Mouse (Mus musculus) heart, embryonic 13.5 days (tissue): ENCODE data around the gene Vcam1. TPM values are rescaled to one million over a fixed set of nuclear protein-coding genes. Genes with fewer than 3 reads are reported as not detected.

Source experiments
- ATAC-seq: fragments of 200-750 bp; cut with Nextera tagmentation; 2 replicates; pipeline ENCODE4 v1.8.0; 2017; ENCODE audit warnings: moderate TSS enrichment; ENCODE audit not compliant: insufficient number of reproducible peaks, low FRiP score, low TSS enrichment; ENCODE audit errors: extremely low read depth
- H3K27ac ChIP-seq: fragments of 300-500 bp; sonication (generic); replicated peaks from 2 replicates; pipeline ENCODE4 v1.5.1; 2015; ENCODE audit warnings: moderate library complexity, mild to moderate bottlenecking, inconsistent platforms
- H3K27me3 ChIP-seq: fragments of 300-500 bp; sonication (generic); replicated peaks from 2 replicates; pipeline ENCODE4 v1.6.1; 2015; ENCODE audit warnings: mild to moderate bottlenecking, inconsistent platforms
- H3K36me3 ChIP-seq: fragments of 300-500 bp; sonication (generic); 2 replicates; pipeline ENCODE4 v1.6.1; 2015; ENCODE audit warnings: mild to moderate bottlenecking, inconsistent platforms
- H3K4me1 ChIP-seq: fragments of 300-500 bp; sonication (generic); 2 replicates; pipeline ENCODE4 v1.6.1; 2015; ENCODE audit warnings: inconsistent platforms
- H3K4me2 ChIP-seq: fragments of 300-500 bp; sonication (generic); 2 replicates; pipeline ENCODE4 v1.6.1; 2015; ENCODE audit warnings: inconsistent platforms, mild to moderate bottlenecking, moderate library complexity
- H3K4me3 ChIP-seq: fragments of 300-500 bp; sonication (generic); 2 replicates; pipeline ENCODE4 v1.5.1; 2015; ENCODE audit warnings: moderate library complexity, mild to moderate bottlenecking, inconsistent platforms
- H3K9ac ChIP-seq: fragments of 300-500 bp; sonication (generic); 2 replicates; pipeline ENCODE4 v1.6.1; 2015; ENCODE audit warnings: inconsistent platforms, mild to moderate bottlenecking, moderate library complexity
- H3K9me3 ChIP-seq: fragments of 300-500 bp; sonication (generic); 2 replicates; pipeline ENCODE4 v1.6.1; 2016; ENCODE audit warnings: inconsistent platforms
- WGBS: fragments of 180-500 bp; shearing (Covaris S2); methylation state at CpG from one replicate; pipeline ENCODE4 v1.1.7; 2015; ENCODE audit warnings: mixed read lengths; 5-methylcytosine and 5-hydroxymethylcytosine counted together
- polyA plus RNA-seq: library from polyadenylated mRNA; unstranded; fragments of >200 nt; fragmentation: Nextera tagmentation; extraction: Ambion mirVana; gene quantifications from 2 replicates; pipeline ENCODE4 v1.2.1, GENCODE M21; 2015

The Vcam1 gene
- polyA plus RNA-seq, 1 experiment from 2014 or later: 56.4 TPM

GRCm38 (mm10) chr3:116080166-116080788 lies 49.2 kb downstream of the Vcam1 start:
- no peak for ATAC-seq
- WGBS: 22% methylated on average over 8 of the region's 8 CpGs
- H3K4me2 ChIP-seq: peak overlapping the region; percentile 50
- H3K27me3 ChIP-seq: no peaks in the 10 kb centered on the region
- no peaks in the 10 kb centered on the region for H3K9me3 ChIP-seq
- no peak overlapping the region for H3K9ac ChIP-seq
- peak overlapping the region; percentile 65 for H3K27ac ChIP-seq
- H3K4me1 ChIP-seq: peaks cover 34% of the 10 kb centered on the region
- no peak overlapping the region for H3K4me3 ChIP-seq
- H3K36me3 ChIP-seq: no peaks in the 10 kb centered on the region

- 58% methylated on average over 4 of the region's 4 CpGs for WGBS
- Histone ChIP-seq H3K4me1 (peaks cover 44% of the 10 kb centered on the region), H3K9ac (no peak overlapping the region), H3K4me2 (no peak overlapping the region), H3K36me3 (no peaks in the 10 kb centered on the region), H3K27me3 (no peaks in the 10 kb centered on the region), H3K27ac (no peak overlapping the region), H3K4me3 (no peak overlapping the region), H3K9me3 (no peaks in the 10 kb centered on the region)
- no peak for ATAC-seq
These were observed 51.0 kb downstream of the Vcam1 start for GRCm38 (mm10) chr3:116078490-116078889.

GRCm38 (mm10) chr3:116076739-116077138 lies 52.7 kb downstream of the Vcam1 start:
- Histone ChIP-seq H3K4me3 (no peak overlapping the region), H3K4me2 (no peak overlapping the region), H3K27me3 (no peaks in the 10 kb centered on the region), H3K36me3 (no peaks in the 10 kb centered on the region), H3K4me1 (peaks cover 58% of the 10 kb centered on the region), H3K27ac (no peak overlapping the region), H3K9me3 (no peaks in the 10 kb centered on the region), H3K9ac (no peak overlapping the region)
- 89% methylated on average over 2 of the region's 2 CpGs for WGBS
- no peak for ATAC-seq

GRCm38 (mm10) chr3:116072584-116072983 lies 56.9 kb downstream of the Vcam1 start:
- ATAC-seq: no peak
- H3K36me3 ChIP-seq: no peaks in the 10 kb centered on the region
- WGBS: 22% methylated on average over 2 of the region's 2 CpGs

GRCm38 (mm10) chr3:116062141-116062540 lies 67.3 kb downstream of the Vcam1 start:
- no peak overlapping the region for H3K4me2 ChIP-seq
- no peak for ATAC-seq
- no peaks in the 10 kb centered on the region for H3K36me3 ChIP-seq
- no peaks in the 10 kb centered on the region for H3K27me3 ChIP-seq
- no peak overlapping the region for H3K27ac ChIP-seq
- no peak overlapping the region for H3K4me3 ChIP-seq
- H3K9me3 ChIP-seq: no peaks in the 10 kb centered on the region
- H3K9ac ChIP-seq: no peak overlapping the region
- H3K4me1 ChIP-seq: no peaks in the 10 kb centered on the region
- WGBS: 81% methylated on average over 2 of the region's 2 CpGs

More at GRCm38 (mm10) chr3:116072584-116072983, 56.9 kb downstream of the Vcam1 start:
- Histone ChIP-seq H3K9ac (no peak overlapping the region), H3K27me3 (no peaks in the 10 kb centered on the region), H3K9me3 (no peaks in the 10 kb centered on the region), H3K4me2 (peak overlapping the region; percentile 16; the same call in 1 of the 2 replicates), H3K4me1 (peaks cover 40% of the 10 kb centered on the region), H3K4me3 (no peak overlapping the region), H3K27ac (peak overlapping the region; percentile 75)

GRCm38 (mm10) chr3:116060320-116060719 lies 69.2 kb downstream of the Vcam1 start:
- H3K4me2 ChIP-seq: no peak overlapping the region
- H3K9me3 ChIP-seq: no peaks in the 10 kb centered on the region
- no peak for ATAC-seq

More at GRCm38 (mm10) chr3:116060320-116060719, 69.2 kb downstream of the Vcam1 start:
- no peak overlapping the region for H3K4me3 ChIP-seq
- no peak overlapping the region for H3K9ac ChIP-seq
- WGBS: 86% methylated on average over 5 of the region's 5 CpGs
- no peaks in the 10 kb centered on the region for H3K27me3 ChIP-seq
- no peaks in the 10 kb centered on the region for H3K36me3 ChIP-seq
- H3K27ac ChIP-seq: no peak overlapping the region
- no peaks in the 10 kb centered on the region for H3K4me1 ChIP-seq

Other genes with a start within 250 kb of the Vcam1 start
- 17.5 and 18.7 TPM in 2 replicates for gene Dph5, start 241.9 kb downstream of the Vcam1 start, polyA plus RNA-seq
- gene Slc30a7, start 122.3 kb downstream of the Vcam1 start, polyA plus RNA-seq: 17.4 and 19.8 TPM in 2 replicates
- gene Extl2, start 122.2 kb downstream of the Vcam1 start, polyA plus RNA-seq: 18.8 and 19.5 TPM in 2 replicates
- 0.10 and 0.39 TPM in 2 replicates for gene Gpr88, start 123.8 kb upstream of the Vcam1 start, polyA plus RNA-seq